Mouse (Mus musculus): ENCODE results near the gene Prdm11.

The Prdm11 gene

GRCm38 (mm10) chr2:93013415-93014092 is 32.4 kb downstream of the Prdm11 start:
- intact Hi-C loops (cut with DNase I) = loop anchor here (5.0 kb wide), 1 partner anchor 34 kb away; the partner anchor contains the start of gene Prdm11

GRCm38 (mm10) chr2:93012976-93013375 is 33.0 kb downstream of the Prdm11 start:
- intact Hi-C loops (cut with DNase I) = loop anchor here (5.0 kb wide), 1 partner anchor 34 kb away; the partner anchor contains the start of gene Prdm11

GRCm38 (mm10) chr2:93011933-93012332 is 34.0 kb downstream of the Prdm11 start:
- intact Hi-C loops (cut with DNase I) = loop anchor here (5.0 kb wide), 1 partner anchor 35 kb away; the partner anchor contains the start of gene Prdm11

GRCm38 (mm10) chr2:93011465-93011864 is 34.5 kb downstream of the Prdm11 start:
- intact Hi-C loops (cut with DNase I) = loop anchor here (5.0 kb wide), 1 partner anchor 36 kb away; the partner anchor contains the start of gene Prdm11

GRCm38 (mm10) chr2:93007967-93008685 is 37.8 kb downstream of the Prdm11 start:
- intact Hi-C loops (cut with DNase I) = no loop called here

- intact Hi-C loops (cut with DNase I) = no loop called here
These were observed 40.9 kb downstream of the Prdm11 start for GRCm38 (mm10) chr2:93005028-93005427.

- intact Hi-C loops (cut with DNase I) = no loop called here
These were observed 54.0 kb downstream of the Prdm11 start for GRCm38 (mm10) chr2:92991976-92992375.

- intact Hi-C loops (cut with DNase I) = no loop called here
These were observed 56.4 kb downstream of the Prdm11 start for GRCm38 (mm10) chr2:92989593-92989992.

- intact Hi-C loops (cut with DNase I) = no loop called here
These were observed 57.9 kb downstream of the Prdm11 start for GRCm38 (mm10) chr2:92987901-92988631.

- intact Hi-C loops (cut with DNase I) = no loop called here
These were observed 58.8 kb downstream of the Prdm11 start for GRCm38 (mm10) chr2:92987108-92987618.

GRCm38 (mm10) chr2:92985600-92985999 is 60.4 kb downstream of the Prdm11 start:
- intact Hi-C loops (cut with DNase I) = no loop called here

- intact Hi-C loops (cut with DNase I) = no loop called here
These were observed 60.8 kb downstream of the Prdm11 start for GRCm38 (mm10) chr2:92985171-92985570.

GRCm38 (mm10) chr2:92984321-92985108 is 61.5 kb downstream of the Prdm11 start:
- intact Hi-C loops (cut with DNase I) = no loop called here

- intact Hi-C loops (cut with DNase I) = no loop called here
These were observed 62.7 kb downstream of the Prdm11 start for GRCm38 (mm10) chr2:92983273-92983620.

GRCm38 (mm10) chr2:92982591-92983272 is 63.2 kb downstream of the Prdm11 start:
- intact Hi-C loops (cut with DNase I) = no loop called here

- intact Hi-C loops (cut with DNase I) = no loop called here
These were observed 65.8 kb downstream of the Prdm11 start for GRCm38 (mm10) chr2:92980165-92980564.

- intact Hi-C loops (cut with DNase I) = no loop called here
These were observed 70.8 kb downstream of the Prdm11 start for GRCm38 (mm10) chr2:92975031-92975790.

GRCm38 (mm10) chr2:92973646-92974045 is 72.3 kb downstream of the Prdm11 start:
- intact Hi-C loops (cut with DNase I) = no loop called here

- intact Hi-C loops (cut with DNase I) = no loop called here
These were observed 73.9 kb downstream of the Prdm11 start for GRCm38 (mm10) chr2:92972071-92972470.

- intact Hi-C loops (cut with DNase I) = no loop called here
These were observed 74.4 kb downstream of the Prdm11 start for GRCm38 (mm10) chr2:92971536-92971935.

All from adrenal gland (tissue).